In the genomic region with DNA sequence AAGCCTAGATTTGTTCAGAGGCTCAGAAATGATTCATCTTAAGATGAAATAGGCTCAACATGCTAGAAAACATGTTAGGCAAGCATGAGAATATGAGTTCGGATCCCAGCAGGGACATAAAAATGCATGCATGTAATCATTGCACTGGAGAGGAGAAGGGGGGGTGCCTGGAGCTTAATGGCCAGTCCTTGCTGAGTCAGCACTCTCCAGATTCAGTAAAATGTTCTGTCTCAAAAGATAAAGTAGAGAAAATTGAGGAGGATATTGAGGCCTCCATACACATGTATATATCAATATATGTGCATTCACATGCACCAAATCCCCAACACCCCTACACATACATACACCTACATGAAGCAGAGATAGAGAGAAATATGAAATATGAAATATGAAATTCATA, we compare ENCODE assay signal across 26 mouse cellular contexts.
"Had no signal": no experiment of that assay in that cellular context is flagged by ENCODE, and none has a peak within 500 bp of the region (broad histone marks: within the 10 kb centered on the region; RNA-seq: fewer than 3 reads in every experiment).

No protein-coding gene starts in this region.

- H3K36me3 ChIP-seq: embryonic facial prominence, embryonic 10.5 days; embryonic facial prominence, embryonic 12.5 days; embryonic facial prominence, embryonic 13.5 days; embryonic facial prominence, embryonic 15.5 days; forebrain, embryonic 10.5 days; forebrain, embryonic 12.5 days; forebrain, embryonic 15.5 days had no signal

- H3K4me1 ChIP-seq: embryonic facial prominence, embryonic 10.5 days; embryonic facial prominence, embryonic 12.5 days; embryonic facial prominence, embryonic 13.5 days; embryonic facial prominence, embryonic 15.5 days had no signal

- H3K27me3 ChIP-seq: embryonic facial prominence, embryonic 12.5 days; embryonic facial prominence, embryonic 13.5 days; embryonic facial prominence, embryonic 15.5 days; forebrain, embryonic 12.5 days; forebrain, embryonic 13.5 days; forebrain, embryonic 15.5 days had no signal

- H3K9me3 ChIP-seq: embryonic facial prominence, embryonic 10.5 days; embryonic facial prominence, embryonic 12.5 days; embryonic facial prominence, embryonic 13.5 days; embryonic facial prominence, embryonic 15.5 days; forebrain, embryonic 10.5 days; forebrain, embryonic 12.5 days; forebrain, embryonic 13.5 days; forebrain, embryonic 15.5 days had no signal

- H3K9ac ChIP-seq: embryonic facial prominence, embryonic 12.5 days; embryonic facial prominence, embryonic 13.5 days; embryonic facial prominence, embryonic 15.5 days; forebrain, embryonic 12.5 days; forebrain, embryonic 13.5 days; forebrain, embryonic 15.5 days; forebrain, postnatal 0 days had no signal

- H3K27ac ChIP-seq: embryonic facial prominence, embryonic 10.5 days; embryonic facial prominence, embryonic 12.5 days; embryonic facial prominence, embryonic 13.5 days; embryonic facial prominence, embryonic 15.5 days; forebrain, embryonic 10.5 days; forebrain, embryonic 12.5 days; gastrocnemius, adult 2 months; heart, adult 2 months had no signal

- DNase-seq: cerebellum, adult 9-11 months; cerebellum, postnatal 10 days; cerebellum, postnatal 14 days; cerebellum, postnatal 25 days; cerebellum, postnatal 36 days; embryo, embryonic 11 days; forebrain, postnatal 0 days; gastrocnemius, adult 2 months; gastrocnemius, postnatal 10 days; gastrocnemius, postnatal 14 days; gastrocnemius, postnatal 25 days; gastrocnemius, postnatal 36 days; heart, adult 11 months; heart, adult 18-20 months; heart, adult 2 months had no signal

- ATAC-seq: forebrain, embryonic 13.5 days; forebrain, embryonic 14.5 days; forebrain, embryonic 15.5 days; forebrain, embryonic 16.5 days; forebrain, postnatal 0 days had no signal

- H3K4me3 ChIP-seq: embryonic facial prominence, embryonic 10.5 days; embryonic facial prominence, embryonic 12.5 days; embryonic facial prominence, embryonic 13.5 days; embryonic facial prominence, embryonic 15.5 days; erythroblast, embryonic 14.5 days; forebrain, embryonic 10.5 days; forebrain, embryonic 12.5 days; forebrain, embryonic 13.5 days; forebrain, embryonic 15.5 days; gastrocnemius, adult 2 months; heart, adult 2 months had no signal

- H3K4me2 ChIP-seq: embryonic facial prominence, embryonic 12.5 days; embryonic facial prominence, embryonic 13.5 days; embryonic facial prominence, embryonic 15.5 days; forebrain, embryonic 12.5 days; forebrain, embryonic 13.5 days; forebrain, embryonic 15.5 days had no signal
